Mouse (Mus musculus) heart, adult 2 months (tissue): ENCODE measurements at regions not wholly inside any gene's neighbourhood (a gene's known extent, or its start where the extent isn't known, plus 50 kb on each side); places are given as distances from the start of the nearest gene placed in this dataset.

ENCODE experiments used
- CTCF ChIP-seq: fragments of 200-600 bp; IDR thresholded peaks from 2 replicates; pipeline ENCODE4 v1.8.1; 2022; ENCODE audit warnings: antibody characterized with exemption, mild to moderate bottlenecking, moderate library complexity
- EP300 ChIP-seq: fragments of 200-500 bp; IDR thresholded peaks from 2 replicates; pipeline ENCODE4 v1.6.1; 2011; ENCODE audit warnings: low read depth, low read length, control low read depth; ENCODE audit not compliant: insufficient read depth

GRCm38 (mm10) chr13:57221092-57221491 is 325.3 kb upstream of the Trpc7 start:
- no peak for TF ChIP-seq EP300
- TF ChIP-seq CTCF, result no peak
